Mouse (Mus musculus) thymus, adult 2 months (tissue): ENCODE results near the gene Dapp1. TPM values are rescaled to one million over a fixed set of nuclear protein-coding genes. Genes with fewer than 3 reads are reported as not detected.

ENCODE experiments used
- DNase-seq: peaks from one replicate; pipeline ENCODE4 v3.0.0; 2021
- H3K27ac ChIP-seq: fragments of 200-500 bp; 2 replicates; pipeline ENCODE4 v1.5.1; 2012; ENCODE audit warnings: low read length, control low read depth; ENCODE audit not compliant: control insufficient read depth, insufficient read depth
- H3K27me3 ChIP-seq: fragments of 200-500 bp; 2 replicates; pipeline ENCODE4 v1.6.1; 2012; ENCODE audit warnings: mild to moderate bottlenecking, low read length, moderate library complexity, mixed read lengths; ENCODE audit not compliant: control insufficient read depth, insufficient read depth
- H3K36me3 ChIP-seq: fragments of 200-500 bp; 2 replicates; pipeline ENCODE4 v1.6.1; 2012; ENCODE audit warnings: mild to moderate bottlenecking, low read length, moderate library complexity; ENCODE audit not compliant: control insufficient read depth, insufficient read depth
- H3K4me1 ChIP-seq: fragments of 200-500 bp; replicated peaks from 2 replicates; pipeline ENCODE4 v1.6.1; 2012; ENCODE audit warnings: low read length; ENCODE audit not compliant: control insufficient read depth, insufficient read depth
- H3K4me3 ChIP-seq: fragments of 200-500 bp; 2 replicates; pipeline ENCODE4 v1.5.1; 2012; ENCODE audit warnings: mild to moderate bottlenecking, low read length, control low read depth, moderate library complexity; ENCODE audit not compliant: control insufficient read depth, insufficient read depth
- CTCF ChIP-seq: fragments of 200-500 bp; IDR thresholded peaks from 2 replicates; pipeline ENCODE4 v1.5.1; 2012; ENCODE audit warnings: mild to moderate bottlenecking, control low read depth, low read length, moderate library complexity, borderline replicate concordance; ENCODE audit not compliant: control insufficient read depth, poor library complexity, insufficient read depth; ENCODE audit errors: extremely low read depth
- POLR2A ChIP-seq: fragments of 200-500 bp; IDR thresholded peaks from 2 replicates; pipeline ENCODE4 v1.6.1; 2012; ENCODE audit warnings: mild to moderate bottlenecking, low read length, control low read depth, moderate library complexity; ENCODE audit not compliant: control insufficient read depth, poor library complexity, insufficient read depth; ENCODE audit errors: extremely low read depth
- WGBS: fragments of 180-500 bp; shearing (Covaris S2); methylation state at CpG from one replicate; pipeline ENCODE4 v1.1.7; 2018; 5-methylcytosine and 5-hydroxymethylcytosine counted together
- polyA plus RNA-seq: library from polyadenylated mRNA; depleted of rRNA; stranded (reverse); fragments of >200 nt; gene quantifications from 2 replicates; pipeline ENCODE4 v1.2.3, GENCODE M21; 2012

The Dapp1 gene
- polyA plus RNA-seq, 1 experiment, result 13.9 TPM

DNA sequence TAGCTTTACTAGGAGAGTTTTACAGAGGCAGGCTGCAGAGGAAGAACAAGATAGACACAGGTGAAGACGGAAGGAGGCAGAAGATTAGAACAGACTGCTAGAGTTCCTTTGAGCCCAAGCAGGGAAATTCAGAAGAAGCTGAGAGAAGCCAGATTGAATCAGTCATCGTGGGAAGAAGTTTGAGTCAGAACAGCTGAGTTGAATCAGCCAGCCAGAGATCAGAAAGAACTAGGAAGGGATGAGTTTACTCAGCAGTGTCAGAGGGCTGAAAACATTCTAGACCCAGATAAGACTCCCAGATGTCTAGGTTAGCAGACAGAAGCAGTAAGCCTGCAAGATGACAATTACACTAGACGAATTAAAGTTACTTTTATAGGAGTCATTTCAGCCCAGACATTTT, 47.4 kb downstream of the Dapp1 start:
- TF ChIP-seq CTCF (no peak), POLR2A (no peak)
- H3K4me3 ChIP-seq, result no peak overlapping the region
- H3K36me3 ChIP-seq, result peaks cover 52% of the 10 kb centered on the region
- WGBS, result 89% methylated on average over 3 of the region's 3 CpGs
- peaks cover 6% of the 10 kb centered on the region for H3K4me1 ChIP-seq
- H3K27me3 ChIP-seq, result no peaks in the 10 kb centered on the region
- H3K27ac ChIP-seq, result no peak overlapping the region
- no peak for DNase-seq

DNA sequence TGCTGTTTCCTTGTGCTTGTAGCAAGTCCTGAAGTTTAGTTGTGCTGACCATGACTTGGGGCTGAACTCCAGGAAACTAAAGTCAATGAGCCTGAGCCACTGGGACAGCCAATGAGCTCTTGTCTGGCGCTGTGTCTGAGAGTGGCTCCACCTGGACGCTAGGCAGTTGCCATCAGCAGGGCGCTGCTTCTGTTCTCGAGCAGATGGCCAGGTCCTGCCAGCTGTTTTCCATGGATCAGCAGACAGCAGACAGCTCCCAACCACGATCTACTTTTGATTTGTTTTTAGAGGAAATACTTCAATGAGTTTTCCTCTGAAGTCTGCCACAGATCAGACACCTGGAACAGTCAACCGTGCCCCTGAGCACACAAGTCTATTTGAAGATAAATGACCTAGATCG, 48.6 kb downstream of the Dapp1 start:
- H3K36me3 ChIP-seq, result peaks cover 54% of the 10 kb centered on the region
- TF ChIP-seq CTCF, result no peak
- no peak for TF ChIP-seq POLR2A
- H3K4me1 ChIP-seq, result peaks cover 6% of the 10 kb centered on the region
- H3K27me3 ChIP-seq, result no peaks in the 10 kb centered on the region
- 27% methylated on average over 7 of the region's 7 CpGs for WGBS
- no peak overlapping the region for H3K27ac ChIP-seq
- H3K4me3 ChIP-seq, result no peak overlapping the region
- DNase-seq, result no peak

DNA sequence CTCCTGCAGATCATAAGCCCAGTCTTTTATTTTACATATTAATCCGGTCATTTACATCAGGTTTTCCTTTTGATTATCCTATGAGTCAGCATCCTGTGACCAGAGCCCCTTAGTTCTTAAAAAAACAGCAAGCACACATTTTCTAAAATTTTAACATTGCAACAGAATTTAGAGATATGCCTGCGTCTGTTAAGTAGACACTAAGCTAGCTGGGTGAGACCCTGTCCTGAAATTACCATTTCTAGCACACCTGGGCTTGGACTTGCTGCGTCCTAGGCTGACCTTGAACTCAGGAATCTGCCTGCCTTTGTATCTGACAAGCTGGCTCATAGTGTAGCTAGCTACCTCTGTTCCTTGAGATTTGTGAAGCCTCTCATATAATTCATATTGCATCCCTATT, 51.4 kb downstream of the Dapp1 start:
- Histone ChIP-seq H3K27ac (no peak overlapping the region), H3K27me3 (no peaks in the 10 kb centered on the region), H3K36me3 (peaks cover 49% of the 10 kb centered on the region), H3K4me1 (peaks cover 6% of the 10 kb centered on the region), H3K4me3 (no peak overlapping the region)
- TF ChIP-seq POLR2A, result no peak
- no peak for TF ChIP-seq CTCF
- no peak for DNase-seq
- WGBS, result 96% methylated on average over 3 of the region's 3 CpGs

DNA sequence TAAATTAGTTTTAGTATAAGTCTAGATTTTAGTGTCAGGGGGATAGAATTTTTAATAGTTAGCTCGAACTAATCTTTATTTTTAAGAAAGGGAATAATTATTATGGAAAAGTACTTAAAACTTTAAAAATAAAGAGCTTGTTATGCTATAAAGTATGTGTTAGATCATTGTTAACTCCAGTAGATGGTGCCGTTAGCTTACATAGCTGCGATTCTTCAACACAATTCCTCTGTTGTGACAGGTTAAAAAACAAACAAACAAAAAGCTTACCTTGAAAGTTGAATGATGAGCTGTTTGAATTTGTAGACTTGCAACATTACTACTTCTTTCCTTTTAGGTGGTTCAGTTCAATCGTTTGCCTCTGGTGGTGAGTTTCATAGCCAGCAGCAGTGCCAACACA, 54.3 kb downstream of the Dapp1 start:
- DNase-seq, result no peak

DNA sequence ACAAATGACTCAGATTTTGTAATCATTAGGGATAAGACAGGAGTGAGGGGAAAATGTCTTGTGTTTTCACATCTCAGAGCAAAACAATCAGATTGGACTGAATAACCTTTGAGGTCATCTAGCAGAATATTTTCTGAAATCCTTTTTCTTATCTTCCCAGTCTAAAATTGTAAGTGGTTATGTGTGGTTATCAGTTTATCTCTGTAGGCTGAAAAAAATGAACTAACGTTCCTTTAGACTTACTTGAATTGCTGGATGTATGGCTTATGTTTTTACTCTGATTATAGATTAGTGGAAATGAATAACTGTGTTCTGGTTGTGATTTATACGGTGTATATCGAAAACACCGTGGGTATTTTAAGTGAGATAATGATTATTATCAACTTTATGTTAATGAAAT, 60.8 kb downstream of the Dapp1 start:
- H3K4me1 ChIP-seq, result peaks cover 4% of the 10 kb centered on the region
- no peak for DNase-seq
- no peak for TF ChIP-seq CTCF
- TF ChIP-seq POLR2A, result no peak
- H3K4me3 ChIP-seq, result no peak overlapping the region
- H3K27me3 ChIP-seq, result no peaks in the 10 kb centered on the region
- WGBS, result 94% methylated on average over 4 of the region's 4 CpGs
- no peak overlapping the region for H3K27ac ChIP-seq
- H3K36me3 ChIP-seq, result peaks cover 14% of the 10 kb centered on the region

More for the DNA sequence above, 54.3 kb downstream of the Dapp1 start:
- H3K36me3 ChIP-seq, result peaks cover 43% of the 10 kb centered on the region
- no peak overlapping the region for H3K27ac ChIP-seq
- TF ChIP-seq POLR2A (no peak), CTCF (no peak)
- no peaks in the 10 kb centered on the region for H3K27me3 ChIP-seq
- 92% methylated on average over 4 of the region's 4 CpGs for WGBS
- no peaks in the 10 kb centered on the region for H3K4me1 ChIP-seq
- no peak overlapping the region for H3K4me3 ChIP-seq

DNA sequence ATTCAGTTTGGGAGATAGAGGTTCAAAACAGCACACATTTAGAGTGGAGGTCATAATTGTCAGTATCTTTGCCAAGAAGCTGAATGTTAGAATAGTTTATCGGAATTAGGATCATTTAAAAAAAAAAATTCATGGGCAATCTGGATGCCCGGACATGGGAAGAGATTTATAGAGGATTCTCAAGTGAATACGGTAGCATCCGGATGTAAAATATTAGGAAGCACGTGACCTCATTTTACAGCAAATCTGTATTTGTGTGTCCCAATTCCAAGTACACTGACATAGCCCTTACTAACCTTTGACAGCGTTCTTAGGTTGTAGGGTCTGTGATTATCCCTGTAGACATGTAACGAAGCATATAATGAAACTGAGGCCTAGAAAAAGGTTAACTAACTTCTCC, 61.9 kb downstream of the Dapp1 start:
- Histone ChIP-seq H3K27me3 (no peaks in the 10 kb centered on the region), H3K27ac (no peak overlapping the region), H3K36me3 (0 out of 2 replicates have a peak, but pooled peaks cover 6% of the 10 kb centered on the region), H3K4me3 (no peak overlapping the region), H3K4me1 (peaks cover 4% of the 10 kb centered on the region)
- WGBS, result 94% methylated on average over 7 of the region's 7 CpGs
- DNase-seq, result no peak
- no peak for TF ChIP-seq CTCF
- no peak for TF ChIP-seq POLR2A

DNA sequence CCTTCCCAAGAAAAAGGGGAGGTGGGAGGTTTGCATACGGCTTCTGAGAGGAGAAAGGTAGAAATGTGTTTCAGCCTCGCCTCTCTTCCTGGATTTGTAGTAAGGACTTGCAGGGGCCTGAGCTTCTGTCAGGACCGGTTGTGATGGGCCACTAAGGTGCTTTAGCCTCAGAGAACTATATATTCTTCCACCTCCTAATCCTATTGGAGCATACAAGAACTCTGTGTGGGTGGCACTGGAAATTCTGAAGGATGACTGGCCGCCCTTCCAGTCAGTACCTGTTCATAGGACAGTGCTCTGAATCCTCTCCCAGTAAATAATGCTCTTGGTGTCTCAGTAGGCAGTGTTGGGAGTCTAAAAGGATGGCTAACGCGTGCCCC, 62.4 kb downstream of the Dapp1 start:
- peaks cover 4% of the 10 kb centered on the region for H3K4me1 ChIP-seq
- H3K36me3 ChIP-seq, result 0 out of 2 replicates have a peak, but pooled peaks cover 6% of the 10 kb centered on the region
- peak overlapping the region; percentile 78 for H3K4me3 ChIP-seq
- no peaks in the 10 kb centered on the region for H3K27me3 ChIP-seq
- WGBS, result 25% methylated on average over 6 of the region's 6 CpGs
- TF ChIP-seq POLR2A, result no peak
- no peak for TF ChIP-seq CTCF
- no peak for DNase-seq
- peak overlapping the region; percentile 27 for H3K27ac ChIP-seq
